Mouse (Mus musculus) lung, postnatal 0 days (tissue): ENCODE data around the gene Sp4. TPM values are rescaled to one million over a fixed set of nuclear protein-coding genes. Genes with fewer than 3 reads are reported as not detected.

Experiments used
- ATAC-seq: fragments of 200-750 bp; cut with Nextera tagmentation; 2 replicates; pipeline ENCODE4 v1.8.0; 2017; ENCODE audit warnings: moderate library complexity
- DNase-seq: peaks from one replicate; pipeline ENCODE4 v3.0.0-alpha.2; 2016; ENCODE audit warnings: low spot score
- H3K27ac ChIP-seq: fragments of 300-500 bp; sonication (generic); 2 replicates; pipeline ENCODE4 v1.5.1; 2014; ENCODE audit warnings: antibody characterized with exemption, mild to moderate bottlenecking, low read length, mixed read lengths
- H3K27me3 ChIP-seq: fragments of 300-500 bp; sonication (generic); replicated peaks from 2 replicates; pipeline ENCODE4 v1.6.1; 2014; ENCODE audit warnings: low read length, mixed read lengths; ENCODE audit not compliant: insufficient read depth
- H3K36me3 ChIP-seq: fragments of 300-500 bp; sonication (generic); 2 replicates; pipeline ENCODE4 v1.6.1; 2014; ENCODE audit warnings: low read length, mixed read lengths; ENCODE audit not compliant: insufficient read depth
- H3K4me1 ChIP-seq: fragments of 300-500 bp; sonication (generic); 2 replicates; pipeline ENCODE4 v1.6.1; 2014; ENCODE audit warnings: antibody characterized with exemption, low read depth, low read length, mixed read lengths; ENCODE audit not compliant: insufficient read depth
- H3K4me2 ChIP-seq: fragments of 300-500 bp; sonication (generic); replicated peaks from 2 replicates; pipeline ENCODE4 v1.6.1; 2014; ENCODE audit warnings: low read depth, mild to moderate bottlenecking, low read length, moderate library complexity, mixed read lengths
- H3K4me3 ChIP-seq: fragments of 300-500 bp; sonication (generic); 2 replicates; pipeline ENCODE4 v1.5.1; 2014; ENCODE audit warnings: low read depth, low read length
- H3K9ac ChIP-seq: fragments of 300-500 bp; sonication (generic); replicated peaks from 2 replicates; pipeline ENCODE4 v1.6.1; 2014; ENCODE audit warnings: low read depth, mild to moderate bottlenecking
- H3K9me3 ChIP-seq: fragments of 300-500 bp; sonication (generic); 2 replicates; pipeline ENCODE4 v1.6.1; 2016; ENCODE audit warnings: low read length, mixed read lengths
- CTCF ChIP-seq: IDR thresholded peaks from 2 replicates; pipeline ENCODE4 v1.5.1; 2016; ENCODE audit warnings: antibody characterized with exemption, mild to moderate bottlenecking
- EP300 ChIP-seq: IDR thresholded peaks from 2 replicates; pipeline ENCODE4 v1.6.1; 2016; ENCODE audit warnings: antibody characterized with exemption, mild to moderate bottlenecking, control low read depth
- WGBS: fragments of 180-500 bp; shearing (Covaris S2); extraction: QIAGEN DNeasy Blood & Tissue Kit; methylation state at CpG from one replicate; pipeline ENCODE4 v1.1.7; 2014; 5-methylcytosine and 5-hydroxymethylcytosine counted together
- polyA plus RNA-seq: library from polyadenylated mRNA; unstranded; fragments of >200 nt; fragmentation: Nextera tagmentation; extraction: Ambion mirVana; gene quantifications from 2 replicates; pipeline ENCODE4 v1.2.1, GENCODE M21; 2015

Gene Sp4
- polyA plus RNA-seq, 1 experiment from 2014 or later: 5.6 TPM

- Histone ChIP-seq H3K27me3 (no peaks in the 10 kb centered on the region), H3K4me3 (peak overlapping the region; percentile 93), H3K9me3 (no peaks in the 10 kb centered on the region), H3K9ac (peak overlapping the region; percentile 67), H3K36me3 (no peaks in the 10 kb centered on the region), H3K4me1 (peaks cover 7% of the 10 kb centered on the region; the same call in 1 of the 2 replicates), H3K27ac (peak overlapping the region; percentile 97), H3K4me2 (peak overlapping the region; percentile 78)
- DNase-seq: peak; percentile 99
- TF ChIP-seq EP300: 0 out of 2 replicates have a peak, but pooled peaks have one; percentile 0
- peak; percentile 59 for TF ChIP-seq CTCF
- WGBS: under 1% methylated on average over 65 of the region's 74 CpGs
- ATAC-seq: peak; percentile 88
These were observed 911 bp upstream of the Sp4 start for GRCm38 (mm10) chr12:118301866-118302835.

- Histone ChIP-seq H3K27ac (peak overlapping the region; percentile 97), H3K9ac (peak overlapping the region; percentile 59), H3K27me3 (no peaks in the 10 kb centered on the region), H3K4me3 (peak overlapping the region; percentile 93), H3K4me1 (peaks cover 7% of the 10 kb centered on the region; the same call in 1 of the 2 replicates), H3K9me3 (no peaks in the 10 kb centered on the region), H3K36me3 (no peaks in the 10 kb centered on the region), H3K4me2 (peak overlapping the region; percentile 64)
- DNase-seq (no peak), ATAC-seq (no peak)
- under 1% methylated on average over 9 of the region's 13 CpGs for WGBS
- TF ChIP-seq CTCF (peak; percentile 20), EP300 (no peak)
These were observed 527 bp downstream of the Sp4 start for GRCm38 (mm10) chr12:118300754-118301071.

- H3K27me3 ChIP-seq: no peaks in the 10 kb centered on the region
- H3K36me3 ChIP-seq: no peaks in the 10 kb centered on the region
- H3K9me3 ChIP-seq: no peaks in the 10 kb centered on the region
- peak; percentile 69 for DNase-seq
- H3K27ac ChIP-seq: peak overlapping the region; percentile 11; the same call in 1 of the 2 replicates
- no peak for ATAC-seq
- H3K4me2 ChIP-seq: peak overlapping the region; percentile 64
- WGBS: 16% methylated on average over 6 of the region's 6 CpGs
- H3K9ac ChIP-seq: no peak overlapping the region
- peak overlapping the region; percentile 93; the same call in 1 of the 2 replicates for H3K4me3 ChIP-seq
- peaks cover 7% of the 10 kb centered on the region; the same call in 1 of the 2 replicates for H3K4me1 ChIP-seq
- no peak for TF ChIP-seq EP300
- TF ChIP-seq CTCF: no peak
These were observed 1.3 kb downstream of the Sp4 start for GRCm38 (mm10) chr12:118299956-118300355.

GRCm38 (mm10) chr12:118299172-118299571, 2.1 kb downstream of the Sp4 start:
- Histone ChIP-seq H3K4me1 (peaks cover 7% of the 10 kb centered on the region; the same call in 1 of the 2 replicates), H3K4me3 (no peak overlapping the region), H3K9ac (no peak overlapping the region), H3K36me3 (no peaks in the 10 kb centered on the region), H3K27me3 (no peaks in the 10 kb centered on the region), H3K4me2 (no peak overlapping the region), H3K9me3 (no peaks in the 10 kb centered on the region), H3K27ac (no peak overlapping the region)
- 84% methylated on average over 9 of the region's 9 CpGs for WGBS
- no peak for ATAC-seq
- DNase-seq: no peak
- TF ChIP-seq EP300: no peak
- no peak for TF ChIP-seq CTCF

GRCm38 (mm10) chr12:118298516-118298915, 2.7 kb downstream of the Sp4 start:
- H3K27ac ChIP-seq: no peak overlapping the region
- TF ChIP-seq CTCF (no peak), EP300 (no peak)
- H3K9me3 ChIP-seq: no peaks in the 10 kb centered on the region
- H3K27me3 ChIP-seq: no peaks in the 10 kb centered on the region
- ATAC-seq (no peak), DNase-seq (no peak)
- 74% methylated on average over 2 of the region's 2 CpGs for WGBS
- H3K4me1 ChIP-seq: peaks cover 7% of the 10 kb centered on the region; the same call in 1 of the 2 replicates
- H3K4me3 ChIP-seq: no peak overlapping the region
- no peak overlapping the region for H3K9ac ChIP-seq
- no peaks in the 10 kb centered on the region for H3K36me3 ChIP-seq
- H3K4me2 ChIP-seq: no peak overlapping the region

- ATAC-seq (no peak), DNase-seq (peak; percentile 46)
- Histone ChIP-seq H3K4me3 (no peak overlapping the region), H3K9ac (no peak overlapping the region), H3K27me3 (no peaks in the 10 kb centered on the region), H3K27ac (no peak overlapping the region), H3K4me1 (peaks cover 7% of the 10 kb centered on the region; the same call in 1 of the 2 replicates), H3K4me2 (peak overlapping the region; percentile 6; the same call in 1 of the 2 replicates), H3K36me3 (no peaks in the 10 kb centered on the region), H3K9me3 (no peaks in the 10 kb centered on the region)
- TF ChIP-seq CTCF (no peak), EP300 (no peak)
- 61% methylated on average over 2 of the region's 2 CpGs for WGBS
These were observed 5.0 kb downstream of the Sp4 start for GRCm38 (mm10) chr12:118296236-118296635.
